Mouse (Mus musculus) heart, postnatal 25 days (tissue): ENCODE results near the gene Cmtm6. TPM values are rescaled to one million over a fixed set of nuclear protein-coding genes. Genes with fewer than 3 reads are reported as not detected.
A peak's percentile ranks its signal among the peaks of the same experiment; 100 is the strongest.

Experiments used
- DNase-seq: peaks from one replicate; pipeline ENCODE4 v3.0.0; 2022; ENCODE audit warnings: low spot score
- intact Hi-C: fragments of 180-260 bp; cut with DNase I; formaldehyde crosslinking; loops from one replicate; pipeline ENCODE4 v1.15.1; 2025
- total RNA-seq, 2 experiments: library from RNA; stranded (reverse); gene quantifications; 2 replicates each; pipeline ENCODE4 v1.2.3; 2021

Gene Cmtm6
- total RNA-seq, 2 experiments from 2014 or later, result 23.4 to 27.2 TPM

DNA sequence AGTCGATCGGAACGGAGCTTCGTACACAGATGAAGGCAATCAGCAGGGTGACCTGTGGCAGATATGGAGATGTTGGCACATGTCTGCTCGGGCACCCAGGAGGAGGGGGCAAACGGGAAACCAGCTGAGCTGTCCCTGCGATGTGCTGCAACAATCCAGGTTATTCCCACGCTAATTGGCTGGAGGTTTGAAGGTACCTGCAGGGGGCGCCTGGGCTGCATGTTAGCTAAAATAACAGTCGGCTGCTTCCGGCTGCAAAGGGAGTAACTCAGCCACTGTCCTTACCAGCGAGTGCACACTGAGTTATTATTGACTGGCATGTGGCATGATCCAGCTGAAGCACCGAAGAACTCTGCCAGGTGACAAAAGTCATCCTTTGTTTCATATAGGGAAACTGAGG, 32.4 kb downstream of the Cmtm6 start:
- DNase-seq, result no peak
- intact Hi-C loops, result no loop called here

GRCm38 (mm10) chr9:114767030-114767429, 36.1 kb downstream of the Cmtm6 start:
- intact Hi-C loops, result no loop called here
- DNase-seq, result no peak

GRCm38 (mm10) chr9:114767507-114767906, 36.6 kb downstream of the Cmtm6 start:
- no peak for DNase-seq
- intact Hi-C loops, result no loop called here

DNA sequence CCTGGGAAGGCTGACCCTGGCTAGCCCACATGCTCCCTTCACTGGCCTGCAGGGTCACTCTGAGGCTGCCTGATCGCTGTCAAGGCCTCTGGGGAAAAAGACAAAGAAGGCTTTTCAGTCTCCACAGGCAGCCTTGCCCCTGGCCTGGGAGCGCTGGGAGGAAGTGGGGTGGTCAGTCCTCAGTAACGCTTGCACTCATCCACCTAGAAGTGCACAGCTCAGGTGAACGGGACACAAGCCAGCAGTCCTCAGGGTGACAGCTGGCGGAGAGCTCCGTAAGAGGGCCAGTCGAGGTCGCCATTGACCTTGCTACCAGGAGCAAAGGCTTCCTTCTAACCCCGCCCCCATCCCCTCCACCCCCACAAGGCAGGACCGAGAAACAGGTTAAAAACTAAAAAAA, 37.1 kb downstream of the Cmtm6 start:
- no peak for DNase-seq
- intact Hi-C loops, result no loop called here

GRCm38 (mm10) chr9:114770224-114770623, 39.3 kb downstream of the Cmtm6 start:
- intact Hi-C loops, result no loop called here
- DNase-seq, result no peak

DNA sequence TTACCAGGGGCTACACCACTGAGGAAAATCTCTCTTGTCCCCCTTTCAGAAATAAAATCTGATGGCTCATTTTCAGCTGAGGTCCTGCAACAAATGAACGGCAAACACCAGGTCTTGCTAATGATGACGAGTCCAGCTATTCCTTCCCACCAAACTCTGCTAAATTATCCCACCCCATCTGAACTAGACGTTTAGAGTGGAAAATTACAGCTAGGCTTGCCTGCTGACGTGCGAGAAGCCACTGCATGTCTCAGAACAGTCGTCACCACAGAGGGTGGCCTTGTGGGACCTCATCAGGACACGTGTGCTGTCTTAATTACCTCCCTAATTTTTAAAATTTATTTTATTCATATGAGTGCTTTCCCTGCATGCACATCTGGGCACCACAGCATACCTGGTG, 40.6 kb downstream of the Cmtm6 start:
- DNase-seq, result no peak
- intact Hi-C loops, result no loop called here

DNA sequence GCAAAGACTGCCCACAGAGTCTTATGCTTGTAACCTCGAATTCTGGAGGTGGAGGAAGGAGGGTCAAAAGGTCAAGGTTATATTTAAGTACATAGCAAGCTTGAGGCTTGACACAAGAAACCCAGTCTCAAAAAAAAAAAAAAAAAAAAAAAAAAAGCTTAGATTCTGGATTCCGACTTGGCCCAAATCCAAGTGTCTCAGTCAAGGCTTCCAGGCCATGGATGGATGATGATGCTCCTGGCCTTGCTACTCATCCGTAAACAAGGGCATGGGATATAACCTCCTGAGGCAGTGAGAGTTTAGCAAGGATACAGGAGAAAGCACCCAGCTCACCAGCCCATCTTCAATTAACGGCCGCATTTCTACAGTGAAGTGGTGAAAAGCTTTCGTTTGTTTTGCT, 43.7 kb downstream of the Cmtm6 start:
- DNase-seq, result no peak
- intact Hi-C loops, result no loop called here

GRCm38 (mm10) chr9:114775272-114775671, 44.4 kb downstream of the Cmtm6 start:
- intact Hi-C loops, result no loop called here
- peak; percentile 29 for DNase-seq

DNA sequence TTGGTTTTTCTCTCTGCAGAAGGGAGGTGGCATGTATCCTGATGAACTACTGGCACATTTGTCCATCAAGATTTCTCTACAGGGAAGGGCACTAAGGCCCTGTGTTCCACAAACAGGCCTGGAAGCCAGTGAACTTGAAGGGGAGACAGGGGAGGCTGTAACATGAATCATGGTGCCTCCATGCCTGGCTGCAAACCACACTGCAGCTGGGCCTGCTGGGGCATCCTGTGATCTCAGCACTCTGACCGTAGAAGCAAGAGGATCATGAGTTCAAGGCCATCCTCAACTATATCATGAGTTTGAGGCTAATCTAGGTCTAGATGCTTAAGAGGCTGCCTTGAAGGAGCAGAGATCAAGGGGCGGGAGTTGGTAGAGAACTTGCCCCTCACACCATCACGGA, 45.4 kb downstream of the Cmtm6 start:
- intact Hi-C loops, result no loop called here
- no peak for DNase-seq

DNA sequence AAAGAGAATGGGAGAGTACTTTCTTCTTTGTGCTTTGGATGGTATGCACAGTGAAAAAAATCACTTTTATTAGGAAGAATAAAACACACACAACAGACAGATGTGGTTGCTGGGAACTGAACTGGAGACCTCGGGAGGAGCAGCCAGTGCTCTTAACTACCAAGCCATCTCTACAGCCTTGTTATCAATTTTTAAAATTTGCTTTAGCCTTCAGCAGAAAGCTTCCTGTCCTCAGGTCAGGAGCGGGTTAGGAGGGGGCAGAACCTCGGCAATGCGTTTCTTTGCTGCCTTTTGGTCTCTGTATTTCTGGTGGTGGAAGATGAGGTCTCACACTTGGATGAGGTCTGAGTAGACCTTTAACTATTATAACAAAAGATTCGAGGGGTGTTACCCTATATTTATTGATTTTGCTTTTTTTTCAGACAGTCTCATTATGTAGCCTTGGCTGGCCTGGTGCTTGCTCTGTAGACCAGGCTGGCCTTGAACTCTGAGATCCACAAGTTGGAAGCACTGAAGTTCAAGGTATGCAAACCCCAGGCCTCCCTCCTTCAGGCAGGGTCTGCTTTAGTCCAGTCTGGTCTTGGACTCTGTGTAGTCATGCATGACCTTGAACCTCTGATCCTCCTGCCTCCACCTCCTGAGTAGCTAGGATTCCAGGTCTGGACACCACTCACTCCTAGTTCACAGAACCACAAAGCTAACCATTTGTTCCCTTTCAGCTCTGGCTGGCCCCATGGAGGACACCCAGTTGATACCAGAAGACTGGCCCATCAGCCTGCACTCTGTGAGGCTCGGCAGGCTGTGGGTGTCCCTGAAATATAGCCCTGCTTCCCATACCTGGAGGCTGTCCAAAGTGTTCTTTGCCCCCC, 46.5 kb downstream of the Cmtm6 start:
- intact Hi-C loops, result no loop called here
- DNase-seq, result no peak

DNA sequence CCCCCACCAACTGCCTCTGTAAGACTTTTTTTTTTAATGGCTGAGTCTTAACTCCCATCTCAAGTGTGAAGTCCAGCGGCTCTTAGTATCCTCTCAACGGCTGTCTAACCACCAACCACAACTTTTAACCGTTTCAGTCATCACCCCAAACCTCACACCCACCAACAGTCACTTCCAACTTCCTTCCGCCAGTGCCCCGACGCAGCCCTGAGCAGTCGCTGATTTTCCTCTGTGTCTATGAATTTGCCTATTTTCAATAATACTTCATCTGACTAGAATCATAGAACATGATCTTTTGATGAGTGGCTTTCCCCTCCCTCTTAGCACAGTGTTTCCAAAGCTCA, 47.1 kb downstream of the Cmtm6 start:
- no peak for DNase-seq
- intact Hi-C loops, result no loop called here

DNA sequence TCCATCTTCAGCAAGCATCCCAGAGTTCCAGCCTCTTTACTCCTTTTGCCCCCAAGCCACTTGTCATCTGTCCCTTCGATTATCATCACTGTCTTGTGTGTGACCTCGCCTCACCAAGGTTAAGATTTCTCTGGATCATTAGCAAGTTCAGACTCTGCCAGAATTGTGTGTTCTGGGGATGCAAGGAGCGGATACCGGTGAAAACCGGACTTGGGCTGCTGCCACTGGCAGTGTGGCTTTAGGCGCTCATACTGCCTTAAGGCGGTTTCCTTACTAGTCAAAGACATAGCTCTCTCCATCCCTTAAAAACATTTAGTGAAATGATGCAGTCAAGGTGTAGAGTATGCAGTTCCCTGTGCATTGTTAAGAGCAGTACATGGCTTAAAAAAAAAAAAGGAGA, 48.0 kb downstream of the Cmtm6 start:
- intact Hi-C loops, result no loop called here
- DNase-seq, result no peak

DNA sequence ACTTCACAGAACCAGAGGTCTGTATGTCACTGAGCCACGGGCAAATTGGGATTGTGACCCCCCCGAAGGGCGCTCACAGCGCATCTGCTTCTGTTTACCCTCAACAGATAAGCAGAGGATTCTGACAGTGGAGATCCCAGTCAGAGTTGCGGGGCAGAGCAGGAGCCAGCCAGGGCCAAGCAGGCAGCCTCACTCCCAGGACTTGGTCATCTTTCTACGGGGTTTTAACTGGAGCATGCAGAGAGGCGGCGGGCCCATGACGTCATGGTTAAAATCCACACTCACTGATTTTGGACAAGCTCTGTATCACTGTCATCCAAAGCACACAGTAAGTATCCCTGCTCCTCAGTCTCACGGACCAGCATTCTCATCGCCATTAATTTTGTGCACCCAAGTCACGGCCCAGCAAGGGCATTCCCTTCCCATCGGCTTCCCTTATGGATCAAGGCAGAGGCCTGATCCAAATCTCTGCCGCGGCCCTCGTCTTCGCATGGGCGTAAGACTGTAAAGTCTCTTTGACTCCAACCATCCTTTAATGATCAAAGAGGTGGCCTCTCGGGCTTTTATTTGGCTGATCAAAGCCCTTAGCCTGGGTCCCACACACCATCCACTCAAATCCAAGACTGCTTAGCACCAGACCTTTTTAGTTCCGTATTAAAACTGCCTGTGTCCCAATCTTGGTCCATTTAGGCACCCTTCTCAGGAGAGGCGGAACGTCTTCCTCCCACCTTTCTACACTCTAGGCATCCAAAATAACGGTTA, 49.2 kb downstream of the Cmtm6 start:
- intact Hi-C loops, result no loop called here
- no peak for DNase-seq

DNA sequence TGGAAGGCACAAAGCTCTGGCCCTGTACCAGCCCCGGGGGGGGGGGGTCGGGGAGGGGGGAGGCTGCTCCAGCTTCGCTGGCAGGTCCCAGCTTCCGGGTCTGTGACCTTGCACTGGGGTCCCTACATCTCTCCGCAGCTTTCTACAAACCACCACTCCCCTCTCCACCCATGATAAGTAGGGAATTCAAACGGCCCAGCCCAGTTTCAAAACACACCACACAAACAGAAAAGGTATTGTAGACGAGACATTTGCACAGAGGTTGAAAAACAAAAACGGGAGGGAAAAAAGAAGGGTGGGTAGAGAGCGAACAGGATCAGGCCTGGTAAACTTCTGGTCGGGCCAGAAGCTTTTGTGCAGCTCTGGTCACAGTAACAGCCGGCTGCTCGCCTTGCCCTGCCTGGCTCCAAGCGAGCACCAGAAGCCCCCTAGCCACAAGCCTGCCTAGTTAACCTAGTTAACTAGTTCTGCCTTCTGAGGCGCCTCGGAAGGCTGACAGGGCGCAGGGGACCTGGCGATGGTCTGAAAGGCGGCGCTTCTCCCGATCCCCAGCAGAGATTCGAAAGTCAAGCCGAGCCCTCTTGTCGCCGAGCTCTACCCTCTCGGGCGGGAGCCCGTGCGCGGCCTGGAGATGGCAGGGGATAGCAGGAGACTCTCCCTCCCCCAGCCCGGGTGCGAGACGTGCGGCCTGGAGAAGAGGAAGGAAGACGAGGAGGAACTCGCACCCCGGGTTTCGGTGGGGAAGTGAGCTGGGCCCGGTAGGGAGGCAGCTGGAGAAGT, 50.0 kb downstream of the Cmtm6 start:
- intact Hi-C loops, result no loop called here
- DNase-seq, result peak; percentile 36

DNA sequence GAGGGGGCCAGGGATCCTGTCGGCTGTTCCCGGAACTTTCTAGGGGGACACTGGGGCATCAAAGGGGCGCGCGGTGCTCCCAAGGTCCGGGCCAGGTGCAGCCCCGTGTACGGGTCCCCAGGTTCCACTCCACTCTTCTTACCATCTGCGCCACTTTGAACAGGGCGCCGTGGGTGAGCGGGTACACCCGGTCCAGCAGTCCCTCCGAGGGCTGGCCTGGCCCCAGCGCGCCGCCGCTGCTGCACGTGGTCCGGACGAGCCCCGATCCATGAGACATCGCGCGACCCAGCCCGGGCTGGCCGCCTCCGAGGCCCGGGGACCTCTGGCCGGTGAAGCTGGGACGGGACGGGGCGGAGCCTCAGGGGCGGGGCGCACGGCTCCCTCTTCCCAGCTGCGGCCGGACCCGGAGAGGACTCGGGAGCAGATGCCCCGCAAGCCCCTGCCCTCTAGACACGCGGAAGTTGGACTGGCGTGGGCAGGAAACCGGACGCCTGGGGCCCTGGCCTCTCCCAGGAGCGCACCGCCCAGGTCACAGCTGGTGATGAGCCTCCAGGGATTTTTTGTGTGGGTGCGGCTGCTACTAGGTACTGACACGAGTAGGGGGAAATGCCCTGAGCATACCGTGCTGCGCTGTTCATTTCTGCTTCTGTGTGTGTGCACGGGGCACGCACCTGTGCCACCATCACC, 50.8 kb downstream of the Cmtm6 start, which contains the start of gene Cmtm7:
Cmtm7 (minus strand) TSS at position 331 of the 687 bp plus-strand sequence.
- intact Hi-C loops, result no loop called here
- peak; percentile 76 for DNase-seq

DNA sequence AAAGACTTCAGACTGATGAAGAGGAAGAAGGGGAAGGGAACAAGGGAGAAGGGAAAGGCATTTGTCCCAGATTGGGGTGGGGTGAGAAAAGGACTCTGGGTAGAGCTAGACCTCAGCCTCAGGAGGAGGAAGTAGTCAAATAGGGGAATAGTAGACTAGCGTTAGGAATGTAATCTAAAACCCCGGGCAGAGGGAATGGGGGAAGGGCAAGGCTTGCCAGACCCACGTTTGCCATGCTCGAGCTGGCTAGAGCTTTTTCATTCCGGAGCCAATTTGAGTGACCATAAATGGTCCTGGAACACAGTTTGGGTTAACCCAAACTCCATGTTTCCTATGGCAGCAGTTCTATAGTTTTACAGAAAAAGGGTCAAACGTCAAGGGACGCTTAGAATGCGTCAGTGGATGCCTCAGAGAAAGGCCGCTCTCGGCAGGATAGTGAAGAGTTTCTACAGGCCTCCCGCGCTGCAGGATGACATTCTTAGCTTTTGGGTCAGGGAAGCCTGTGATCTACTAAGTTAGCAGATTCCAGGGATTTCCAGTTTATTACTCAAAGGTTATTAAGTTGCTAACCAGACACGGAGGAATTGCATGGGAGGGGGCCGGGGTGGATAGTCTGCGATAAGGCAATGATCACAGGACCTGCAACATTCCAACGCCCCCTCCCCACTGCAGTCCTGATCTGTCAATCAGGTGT, 54.7 kb downstream of the Cmtm6 start:
- no peak for DNase-seq
- intact Hi-C loops, result no loop called here

DNA sequence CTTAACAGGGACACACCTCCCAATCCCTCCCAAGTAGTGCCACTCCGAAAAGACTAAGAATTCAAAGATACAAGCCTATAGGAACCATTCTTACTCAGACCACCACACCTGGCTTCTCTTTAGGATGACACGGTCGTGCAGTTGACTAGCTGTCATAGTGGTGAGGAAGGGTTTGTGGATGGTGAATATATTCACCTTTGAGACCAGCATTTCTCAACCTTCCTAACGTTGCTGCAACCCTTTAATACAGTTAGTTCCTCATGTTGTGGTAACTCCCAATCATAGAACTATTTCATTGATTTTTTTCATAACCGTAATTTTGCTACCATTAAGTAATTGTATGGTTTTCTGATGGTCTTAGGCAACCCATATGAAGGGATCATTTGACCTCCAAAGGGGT, 56.2 kb downstream of the Cmtm6 start:
- intact Hi-C loops, result no loop called here
- DNase-seq, result no peak

GRCm38 (mm10) chr9:114787716-114788115, 56.8 kb downstream of the Cmtm6 start:
- intact Hi-C loops, result no loop called here

DNA sequence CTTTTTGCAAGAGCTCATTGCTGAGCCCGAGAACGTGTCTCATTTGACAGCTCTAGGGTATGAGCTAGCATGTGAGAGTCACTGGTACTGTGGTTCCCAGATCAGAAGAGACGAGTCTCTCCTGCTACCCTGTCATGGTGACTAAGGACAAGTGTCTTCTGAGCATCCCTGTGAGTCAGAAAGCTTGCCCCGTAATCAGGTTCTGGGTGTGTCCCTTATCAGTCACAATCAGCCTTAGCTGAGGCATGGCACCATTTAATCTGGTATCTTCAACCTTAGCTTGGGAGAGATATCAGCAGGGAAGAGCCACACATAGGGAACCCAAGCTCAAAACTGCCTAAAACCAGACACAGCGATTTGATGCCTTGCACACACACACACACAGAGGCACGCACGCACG, 57.8 kb downstream of the Cmtm6 start:
- intact Hi-C loops, result no loop called here
- DNase-seq, result no peak

More at GRCm38 (mm10) chr9:114787716-114788115, 56.8 kb downstream of the Cmtm6 start:
- no peak for DNase-seq
